Mouse (Mus musculus) E14TG2a.4 (cell line): Measurements from ENCODE around the gene Dock7.

Source experiments
- H3K27me3 ChIP-seq: 2 replicates; pipeline ENCODE4 v1.6.1; 2014; ENCODE audit warnings: low read length, control low read depth; ENCODE audit not compliant: insufficient read depth
- H3K36me3 ChIP-seq: 2 replicates; pipeline ENCODE4 v1.6.1; 2014; ENCODE audit warnings: low read length, control low read depth; ENCODE audit not compliant: insufficient read depth
- H3K4me1 ChIP-seq: replicated peaks from 2 replicates; pipeline ENCODE4 v1.6.1; 2014; ENCODE audit warnings: low read depth, low read length, control low read depth
- H3K4me3 ChIP-seq: replicated peaks from 2 replicates; pipeline ENCODE4 v1.5.1; 2014; ENCODE audit warnings: mild to moderate bottlenecking, low read length
- H3K9me3 ChIP-seq: 2 replicates; pipeline ENCODE4 v1.6.1; 2014; ENCODE audit warnings: low read length, control low read depth
- CTCF ChIP-seq: conservative IDR thresholded peaks from 2 replicates; pipeline ENCODE4 v1.5.1; 2014; ENCODE audit warnings: low read length
- NANOG ChIP-seq: IDR thresholded peaks from 2 replicates; pipeline ENCODE4 v1.6.1; 2014; ENCODE audit warnings: borderline replicate concordance, low read length, mixed read lengths
- POU5F1 ChIP-seq: IDR thresholded peaks from 2 replicates; pipeline ENCODE4 v1.6.1; 2014; ENCODE audit warnings: low read length, borderline replicate concordance

Gene Dock7

DNA sequence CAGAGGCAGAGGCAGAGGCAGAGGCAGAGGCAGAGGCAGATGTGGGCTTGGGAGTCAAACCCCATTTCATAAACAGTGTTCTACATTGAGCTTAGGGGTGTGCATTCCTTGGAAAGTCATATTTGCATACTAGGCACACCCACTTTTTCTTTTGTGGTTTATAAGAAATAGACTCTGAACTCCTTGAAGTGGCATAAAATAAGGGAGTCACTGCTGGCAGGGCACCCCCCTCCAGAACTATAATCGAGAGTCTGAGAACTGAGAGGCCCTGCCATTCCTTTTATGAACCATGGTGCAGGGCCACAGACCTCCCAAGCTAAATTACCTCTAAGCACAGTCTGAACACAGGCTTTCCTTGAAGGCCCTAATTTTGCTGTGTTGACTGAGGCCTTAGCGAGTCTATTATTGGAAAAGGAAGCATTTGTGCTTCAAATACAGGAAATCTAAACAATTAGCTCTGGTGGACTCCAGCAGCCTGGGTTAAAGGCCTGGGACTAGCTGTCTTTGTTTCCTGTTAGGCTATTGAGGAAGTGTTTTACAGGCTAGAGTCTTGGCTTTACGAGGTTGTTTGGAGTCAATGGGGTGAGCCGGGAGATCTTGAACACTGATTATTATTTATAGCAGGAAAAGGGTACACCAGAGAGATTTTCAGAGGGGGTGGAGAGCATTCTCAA is 31.3 kb upstream of the Dock7 start:
- H3K9me3 ChIP-seq = no peaks in the 10 kb centered on the region
- no peak for TF ChIP-seq CTCF
- TF ChIP-seq NANOG = no peak
- no peak for TF ChIP-seq POU5F1
- no peak overlapping the region for H3K4me3 ChIP-seq
- peaks cover 11% of the 10 kb centered on the region for H3K4me1 ChIP-seq
- H3K27me3 ChIP-seq = peaks cover 37% of the 10 kb centered on the region
- H3K36me3 ChIP-seq = no peaks in the 10 kb centered on the region

GRCm38 (mm10) chr4:99151434-99151833 is 30.7 kb upstream of the Dock7 start:
- TF ChIP-seq CTCF (no peak), POU5F1 (no peak), NANOG (no peak)
- no peaks in the 10 kb centered on the region for H3K9me3 ChIP-seq
- H3K36me3 ChIP-seq = no peaks in the 10 kb centered on the region
- no peak overlapping the region for H3K4me3 ChIP-seq
- peaks cover 11% of the 10 kb centered on the region for H3K4me1 ChIP-seq
- H3K27me3 ChIP-seq = peaks cover 40% of the 10 kb centered on the region

- Histone ChIP-seq H3K27me3 (peaks cover 17% of the 10 kb centered on the region), H3K36me3 (no peaks in the 10 kb centered on the region), H3K4me3 (no peak overlapping the region), H3K4me1 (peaks cover 5% of the 10 kb centered on the region), H3K9me3 (no peaks in the 10 kb centered on the region)
- no peak for TF ChIP-seq CTCF
- no peak for TF ChIP-seq POU5F1
- no peak for TF ChIP-seq NANOG
These were observed 22.6 kb upstream of the Dock7 start for GRCm38 (mm10) chr4:99143323-99143722.

GRCm38 (mm10) chr4:99141578-99141977 is 20.9 kb upstream of the Dock7 start:
- no peaks in the 10 kb centered on the region for H3K9me3 ChIP-seq
- TF ChIP-seq NANOG (no peak), CTCF (no peak), POU5F1 (no peak)
- no peaks in the 10 kb centered on the region for H3K36me3 ChIP-seq
- H3K4me3 ChIP-seq = no peak overlapping the region
- no peaks in the 10 kb centered on the region for H3K4me1 ChIP-seq
- peaks cover 6% of the 10 kb centered on the region; the same call in 1 of the 2 replicates for H3K27me3 ChIP-seq

DNA sequence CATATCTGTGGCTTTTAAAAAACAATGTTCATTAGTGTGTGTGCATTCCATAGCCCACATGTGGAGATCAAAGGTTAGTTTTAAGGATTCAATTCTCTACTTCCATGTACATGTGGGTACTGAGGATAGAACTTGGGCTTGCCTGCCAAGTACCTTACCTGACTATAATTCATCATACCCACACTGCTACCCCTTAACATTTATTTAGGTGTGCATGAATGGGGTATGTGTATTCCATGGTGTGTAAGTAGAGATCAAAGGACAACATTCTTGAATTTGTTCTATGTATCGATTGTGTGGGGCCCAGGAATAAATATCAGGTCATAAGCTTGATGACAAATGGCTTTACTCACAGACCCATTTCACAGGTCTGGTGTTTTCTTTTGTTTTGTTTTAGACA is 20.5 kb upstream of the Dock7 start:
- H3K9me3 ChIP-seq = no peaks in the 10 kb centered on the region
- H3K4me1 ChIP-seq = no peaks in the 10 kb centered on the region
- TF ChIP-seq CTCF (no peak), POU5F1 (no peak), NANOG (no peak)

GRCm38 (mm10) chr4:99137986-99138641 is 17.4 kb upstream of the Dock7 start:
- Histone ChIP-seq H3K9me3 (peaks cover 7% of the 10 kb centered on the region), H3K27me3 (peaks cover 7% of the 10 kb centered on the region), H3K4me3 (no peak overlapping the region), H3K36me3 (no peaks in the 10 kb centered on the region), H3K4me1 (peaks cover under 1% of the 10 kb centered on the region)
- TF ChIP-seq POU5F1 = no peak
- TF ChIP-seq CTCF = no peak
- no peak for TF ChIP-seq NANOG

More for the DNA sequence above, 20.5 kb upstream of the Dock7 start:
- H3K36me3 ChIP-seq = no peaks in the 10 kb centered on the region
- no peak overlapping the region for H3K4me3 ChIP-seq
- H3K27me3 ChIP-seq = peaks cover 6% of the 10 kb centered on the region; the same call in 1 of the 2 replicates

- TF ChIP-seq POU5F1 = no peak
- TF ChIP-seq CTCF = no peak
- TF ChIP-seq NANOG = no peak
- peaks cover 10% of the 10 kb centered on the region for H3K27me3 ChIP-seq
- H3K36me3 ChIP-seq = no peaks in the 10 kb centered on the region
- peaks cover 9% of the 10 kb centered on the region for H3K4me1 ChIP-seq
- H3K9me3 ChIP-seq = peaks cover 7% of the 10 kb centered on the region
- no peak overlapping the region for H3K4me3 ChIP-seq
These were observed 13.8 kb upstream of the Dock7 start for GRCm38 (mm10) chr4:99134522-99134921.

- no peak overlapping the region for H3K4me3 ChIP-seq
- H3K27me3 ChIP-seq = peaks cover 10% of the 10 kb centered on the region
- peaks cover 9% of the 10 kb centered on the region for H3K4me1 ChIP-seq
- no peak for TF ChIP-seq CTCF
- no peak for TF ChIP-seq NANOG
- TF ChIP-seq POU5F1 = no peak
- H3K9me3 ChIP-seq = peaks cover 7% of the 10 kb centered on the region
- H3K36me3 ChIP-seq = no peaks in the 10 kb centered on the region
These were observed 12.6 kb upstream of the Dock7 start for GRCm38 (mm10) chr4:99133326-99133725.
